Mouse (Mus musculus) limb, embryonic 13.5 days (tissue): ENCODE data around the gene Gm21292. TPM values are rescaled to one million over a fixed set of nuclear protein-coding genes. Genes with fewer than 3 reads are reported as not detected.
"Not testable (repeated sequence)": the region's sequence is repeated elsewhere in the genome, so short reads cannot be mapped to it uniquely, and the experiment has no call there.

Source experiments
- ATAC-seq: fragments of 200-750 bp; cut with Nextera tagmentation; 2 replicates; pipeline ENCODE4 v1.8.0; 2017; ENCODE audit warnings: low read depth, moderate number of reproducible peaks, moderate TSS enrichment; ENCODE audit not compliant: low FRiP score
- H3K27ac ChIP-seq: fragments of 300-500 bp; sonication (generic); 2 replicates; pipeline ENCODE4 v1.5.1; 2015; ENCODE audit warnings: inconsistent platforms, mild to moderate bottlenecking, moderate library complexity
- H3K27me3 ChIP-seq: fragments of 300-500 bp; sonication (generic); 2 replicates; pipeline ENCODE4 v1.6.1; 2015; ENCODE audit warnings: mild to moderate bottlenecking, inconsistent platforms
- H3K36me3 ChIP-seq: fragments of 300-500 bp; sonication (generic); 2 replicates; pipeline ENCODE4 v1.6.1; 2015; ENCODE audit warnings: inconsistent platforms, mild to moderate bottlenecking, moderate library complexity
- H3K4me1 ChIP-seq: fragments of 300-500 bp; sonication (generic); 2 replicates; pipeline ENCODE4 v1.6.1; 2015; ENCODE audit warnings: inconsistent platforms
- H3K4me2 ChIP-seq: fragments of 300-500 bp; sonication (generic); replicated peaks from 2 replicates; pipeline ENCODE4 v1.6.1; 2015; ENCODE audit warnings: inconsistent platforms, mild to moderate bottlenecking, moderate library complexity
- H3K4me3 ChIP-seq: fragments of 300-500 bp; sonication (generic); 2 replicates; pipeline ENCODE4 v1.5.1; 2015; ENCODE audit warnings: moderate library complexity, mild to moderate bottlenecking, inconsistent platforms
- H3K9ac ChIP-seq: fragments of 300-500 bp; sonication (generic); 2 replicates; pipeline ENCODE4 v1.6.1; 2015; ENCODE audit warnings: mild to moderate bottlenecking, inconsistent platforms
- H3K9me3 ChIP-seq: fragments of 300-500 bp; sonication (generic); 2 replicates; pipeline ENCODE4 v1.6.1; 2016; ENCODE audit warnings: inconsistent platforms
- WGBS: fragments of 180-500 bp; shearing (Covaris S2); methylation state at CpG from one replicate; pipeline ENCODE4 v1.1.7; 2015; 5-methylcytosine and 5-hydroxymethylcytosine counted together
- polyA plus RNA-seq: library from polyadenylated mRNA; unstranded; fragments of >200 nt; fragmentation: Nextera tagmentation; extraction: Ambion mirVana; gene quantifications from 2 replicates; pipeline ENCODE4 v1.2.1, GENCODE M21; 2015

Gm21292 gene
- not detected in 2 replicates for polyA plus RNA-seq

DNA sequence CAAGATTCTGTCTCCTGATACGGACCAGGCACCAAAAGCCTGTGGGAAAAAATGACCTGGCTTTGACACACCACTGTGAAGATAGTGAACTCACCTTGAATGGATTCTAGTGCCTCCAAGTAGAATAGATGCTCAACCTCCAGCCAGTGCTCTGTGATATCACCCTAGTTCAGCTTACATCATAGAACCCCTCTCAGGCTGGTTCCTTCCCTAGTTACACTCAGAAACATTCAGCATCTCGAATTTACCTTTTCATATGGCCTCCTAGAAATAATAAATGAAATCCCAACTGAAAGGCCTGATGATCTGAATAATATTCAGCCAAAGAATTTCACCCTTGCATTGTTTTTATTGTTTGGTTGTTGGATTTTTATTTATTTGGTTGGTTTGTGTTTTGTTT is at the start of gene Gm21292:
Gene Gm21292 (minus strand): TSS at position 101 of the 400 bp plus-strand sequence.
- H3K4me1 ChIP-seq, H3K9ac ChIP-seq, H3K9me3 ChIP-seq, H3K4me3 ChIP-seq, H3K4me2 ChIP-seq, H3K27me3 ChIP-seq, ATAC-seq, H3K36me3 ChIP-seq, H3K27ac ChIP-seq: not testable (repeated sequence)
- WGBS: 44% methylated on average over 2 of the region's 2 CpGs

Other genes with a start within 250 kb of the Gm21292 start
- gene Gm21721, start 68.3 kb upstream of the Gm21292 start, polyA plus RNA-seq: not detected in 2 replicates
- gene Gm21812, start 213.3 kb upstream of the Gm21292 start, polyA plus RNA-seq: not detected in 2 replicates